In the genomic region with DNA sequence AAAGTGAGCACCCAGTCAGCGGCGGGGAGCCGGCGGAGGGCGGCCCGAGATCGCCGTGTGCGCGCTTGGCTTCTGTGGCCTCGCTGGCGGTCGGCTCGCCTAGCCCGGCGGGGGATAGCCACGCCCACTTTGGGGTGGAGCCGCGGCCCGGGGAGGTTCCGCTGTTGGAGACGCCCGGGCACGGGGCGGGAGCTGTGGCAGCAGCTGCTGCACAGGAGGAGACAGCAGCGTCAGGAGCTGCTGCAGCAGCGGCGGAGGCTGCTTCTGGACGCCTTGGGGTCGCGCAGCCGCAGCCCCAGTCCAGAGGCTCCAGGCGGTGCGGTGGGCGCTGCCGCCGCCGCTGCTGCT, we compare ENCODE assay signal across 8 mouse cellular contexts. TPM values are rescaled to one million over a fixed set of nuclear protein-coding genes. Genes with fewer than 3 reads are reported as not detected.
A peak's percentile ranks its signal among the peaks of the same experiment; 100 is the strongest.
DNase-seq lines count a peak whose midpoint lies in the region; ATAC-seq lines count a peak whose summit lies in the region.

Ttc7 (plus strand) TSS at position 181 of the 348 bp plus-strand sequence.

- H3K27ac ChIP-seq in heart, embryonic 13.5 days (replicated peaks) = peak within 1 kb of the TSS; percentile 89
- peak within 1 kb of the TSS; percentile 96 for H3K27ac ChIP-seq in liver, embryonic 13.5 days
- H3K27ac ChIP-seq in stomach, embryonic 16.5 days (ENCODE audit: low read length) = peak within 1 kb of the TSS; percentile 95

- no peaks in the 10 kb centered on the region for H3K9me3 ChIP-seq in heart, embryonic 13.5 days
- no peaks in the 10 kb centered on the region for H3K9me3 ChIP-seq in liver, embryonic 13.5 days (replicated peaks)
- H3K9me3 ChIP-seq in stomach, embryonic 16.5 days (replicated peaks; ENCODE audit: control insufficient read depth, low read length) = no peaks in the 10 kb centered on the region

- peak; percentile 84 for ATAC-seq in erythroid progenitor cell, adult 5-6 weeks (replicated peaks; ENCODE audit: low FRiP score, poor library complexity, severe bottlenecking)
- ATAC-seq in heart, embryonic 13.5 days (ENCODE audit: extremely low read depth, insufficient number of reproducible peaks, low FRiP score, low TSS enrichment) = peak; percentile 94
- peak; percentile 89 for ATAC-seq in liver, embryonic 13.5 days (ENCODE audit: low read depth)
- peak; percentile 95 for ATAC-seq in stomach, embryonic 16.5 days (ENCODE audit: insufficient read depth, low FRiP score)

- H3K27me3 ChIP-seq in heart, embryonic 13.5 days (replicated peaks) = peaks cover 65% of the 10 kb centered on the region
- 0 out of 2 replicates have a peak, but pooled peaks cover 5% of the 10 kb centered on the region for H3K27me3 ChIP-seq in liver, embryonic 13.5 days
- no peaks in the 10 kb centered on the region for H3K27me3 ChIP-seq in stomach, embryonic 16.5 days (ENCODE audit: control insufficient read depth, insufficient read depth, low read length)

- under 1% methylated on average over 32 of the region's 38 CpGs for WGBS in heart, embryonic 13.5 days
- under 1% methylated on average over 26 of the region's 38 CpGs for WGBS in liver, embryonic 13.5 days (ENCODE audit: insufficient replicate concordance)
- WGBS in stomach, embryonic 16.5 days = 1% methylated on average over 38 of the region's 38 CpGs

- no peaks in the 10 kb centered on the region for H3K36me3 ChIP-seq in heart, embryonic 13.5 days
- no peaks in the 10 kb centered on the region for H3K36me3 ChIP-seq in liver, embryonic 13.5 days
- H3K36me3 ChIP-seq in stomach, embryonic 16.5 days (ENCODE audit: control insufficient read depth, insufficient read depth, low read length) = no peaks in the 10 kb centered on the region

- H3K4me2 ChIP-seq in heart, embryonic 13.5 days = peak within 1 kb of the TSS; percentile 100
- peak within 1 kb of the TSS; percentile 100 for H3K4me2 ChIP-seq in liver, embryonic 13.5 days
- H3K4me2 ChIP-seq in stomach, embryonic 16.5 days (ENCODE audit: low read depth, low read length) = peak within 1 kb of the TSS; percentile 95

- peak within 1 kb of the TSS; percentile 91 for H3K9ac ChIP-seq in heart, embryonic 13.5 days
- H3K9ac ChIP-seq in liver, embryonic 13.5 days = peak within 1 kb of the TSS; percentile 92
- peak within 1 kb of the TSS; percentile 94 for H3K9ac ChIP-seq in stomach, embryonic 16.5 days (ENCODE audit: low read length)

- H3K4me1 ChIP-seq in heart, embryonic 13.5 days = peaks cover 24% of the 10 kb centered on the region
- peaks cover 54% of the 10 kb centered on the region for H3K4me1 ChIP-seq in liver, embryonic 13.5 days (replicated peaks)
- peaks cover 11% of the 10 kb centered on the region for H3K4me1 ChIP-seq in stomach, embryonic 16.5 days (ENCODE audit: control insufficient read depth, insufficient read depth, low read length)

- H3K4me3 ChIP-seq in heart, embryonic 13.5 days = peak within 1 kb of the TSS; percentile 77
- peak within 1 kb of the TSS; percentile 87 for H3K4me3 ChIP-seq in liver, embryonic 13.5 days (replicated peaks)
- H3K4me3 ChIP-seq in stomach, embryonic 16.5 days (replicated peaks; ENCODE audit: low read length) = peak within 1 kb of the TSS; percentile 76

- DNase-seq in CD4-positive helper T cell, adult 2 months (ENCODE audit: low read depth, low spot score) = peak; percentile 96
- peak; percentile 62 for DNase-seq in brain, embryonic 18.5 days (ENCODE audit: low read depth, low spot score)
- DNase-seq in kidney, postnatal 14 days = peak; percentile 99
- peak; percentile 97 for DNase-seq in liver, embryonic 13.5 days
- DNase-seq in neural tube, embryonic 10.5 days (ENCODE audit: extremely low spot score, low spot score) = peak; percentile 95

RNA-seq across cellular contexts. Expression of gene Ttc7, which starts in this region (rescaled TPM):
- total RNA-seq in erythroid progenitor cell, adult 5-6 weeks (2015; ENCODE audit: low replicate concordance) = 27.0 and 35.2 TPM in 2 replicates
- 23.4 and 30.7 TPM in 2 replicates for total RNA-seq in erythroid progenitor cell, adult 5-6 weeks (2017; ENCODE audit: low replicate concordance)
- 2.5 and 3.6 TPM in 2 replicates for polyA plus RNA-seq in heart, embryonic 13.5 days (2015; fragmentation: Nextera tagmentation; extraction: Ambion mirVana)
- 9.5 and 11.0 TPM in 2 replicates for polyA plus RNA-seq in liver, embryonic 13.5 days (2015; fragmentation: Nextera tagmentation; extraction: Ambion mirVana)
- 10.7 and 11.1 TPM in 2 replicates for polyA plus RNA-seq in stomach, embryonic 16.5 days (2015; fragmentation: Nextera tagmentation; extraction: Ambion mirVana)

Comparison
In these comparisons a context has a peak if more than half of its experiments do, and no peak if none do; other contexts are left out.
1. Peak in every context shown above with its lines: DNase-seq, ATAC-seq, H3K4me3 ChIP-seq and H3K27ac ChIP-seq.